Mouse (Mus musculus) kidney, adult 9 months (tissue): ENCODE results near the gene Tmub1.
A peak's percentile ranks its signal among the peaks of the same experiment; 100 is the strongest.

Experiments used
- DNase-seq: peaks from one replicate; pipeline ENCODE4 v3.0.0; 2022

The Tmub1 gene

DNA sequence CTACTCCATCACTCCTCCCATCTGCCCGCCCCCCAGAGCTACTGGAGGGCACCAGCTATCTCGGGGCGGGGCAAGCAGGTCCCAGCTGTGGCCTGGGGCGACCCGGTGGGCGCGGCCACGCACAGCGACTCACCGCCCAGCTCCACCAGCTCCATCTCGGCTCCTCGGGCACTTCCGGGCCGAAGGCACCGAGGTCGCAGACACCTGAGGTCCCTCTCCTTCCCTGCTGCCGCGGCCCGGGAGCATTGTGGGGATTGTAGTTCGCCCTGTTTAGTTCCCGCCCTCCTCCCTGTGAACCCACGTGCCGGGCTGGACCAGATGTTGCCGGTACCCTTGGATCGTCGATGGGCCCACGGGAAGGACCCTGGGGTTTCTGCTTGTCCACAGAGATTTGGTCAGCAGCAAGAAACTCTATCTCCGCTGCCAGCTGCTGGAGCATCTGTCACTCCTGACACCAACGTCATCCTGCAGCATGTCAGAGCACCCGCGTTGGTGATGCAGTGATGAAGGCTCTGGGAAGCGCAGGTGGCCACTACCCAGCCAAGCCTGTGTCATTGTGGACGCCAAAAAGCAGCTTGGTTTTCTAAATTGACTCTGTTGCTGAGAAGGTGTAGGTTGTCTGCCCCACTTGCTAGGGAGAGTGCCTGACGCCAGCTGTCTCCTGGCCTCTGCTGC, at the start of gene Tmub1:
Tmub1 (minus strand) TSS at position 231 of the 675 bp plus-strand sequence.
- peak; percentile 92 for DNase-seq

DNA sequence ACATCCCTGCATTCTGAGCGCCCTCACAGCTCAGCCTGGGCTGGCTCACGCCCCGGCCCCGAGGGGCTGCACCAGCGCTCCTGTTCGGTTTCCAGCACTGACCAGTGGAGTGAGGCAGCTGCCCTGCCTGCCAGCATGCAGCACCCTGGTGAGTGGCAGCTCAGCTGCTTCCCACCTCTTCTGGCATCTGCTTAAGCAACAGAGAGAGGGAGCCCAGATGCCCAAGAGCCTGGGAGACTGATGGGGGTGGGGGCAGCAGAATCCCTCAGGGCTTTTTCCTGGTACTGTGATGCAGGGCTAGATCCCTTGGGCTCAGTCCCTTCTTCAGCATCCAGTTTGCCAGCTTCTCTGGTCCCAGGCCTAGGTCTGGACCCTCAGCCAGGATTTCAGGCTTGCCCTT, 49.1 kb upstream of the Tmub1 start:
- no peak for DNase-seq

DNA sequence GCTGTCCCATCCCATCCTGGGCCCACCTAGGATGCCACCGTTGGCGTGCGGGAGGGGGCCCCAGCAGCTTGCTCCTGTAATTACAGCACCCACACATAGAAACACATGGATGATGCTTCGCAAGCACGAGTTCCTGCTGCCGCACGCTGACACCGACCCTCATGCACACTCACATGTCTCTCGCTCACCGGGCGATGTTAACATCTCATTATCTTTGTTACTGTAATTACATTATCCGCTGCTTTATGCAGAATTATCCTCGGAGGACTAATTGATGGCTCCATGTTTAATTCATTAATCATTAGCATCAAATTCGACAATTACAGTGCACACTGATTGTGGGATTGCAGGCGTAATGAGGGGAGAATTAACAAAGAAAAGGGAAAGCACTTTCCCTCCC, 47.4 kb upstream of the Tmub1 start:
- DNase-seq, result no peak

DNA sequence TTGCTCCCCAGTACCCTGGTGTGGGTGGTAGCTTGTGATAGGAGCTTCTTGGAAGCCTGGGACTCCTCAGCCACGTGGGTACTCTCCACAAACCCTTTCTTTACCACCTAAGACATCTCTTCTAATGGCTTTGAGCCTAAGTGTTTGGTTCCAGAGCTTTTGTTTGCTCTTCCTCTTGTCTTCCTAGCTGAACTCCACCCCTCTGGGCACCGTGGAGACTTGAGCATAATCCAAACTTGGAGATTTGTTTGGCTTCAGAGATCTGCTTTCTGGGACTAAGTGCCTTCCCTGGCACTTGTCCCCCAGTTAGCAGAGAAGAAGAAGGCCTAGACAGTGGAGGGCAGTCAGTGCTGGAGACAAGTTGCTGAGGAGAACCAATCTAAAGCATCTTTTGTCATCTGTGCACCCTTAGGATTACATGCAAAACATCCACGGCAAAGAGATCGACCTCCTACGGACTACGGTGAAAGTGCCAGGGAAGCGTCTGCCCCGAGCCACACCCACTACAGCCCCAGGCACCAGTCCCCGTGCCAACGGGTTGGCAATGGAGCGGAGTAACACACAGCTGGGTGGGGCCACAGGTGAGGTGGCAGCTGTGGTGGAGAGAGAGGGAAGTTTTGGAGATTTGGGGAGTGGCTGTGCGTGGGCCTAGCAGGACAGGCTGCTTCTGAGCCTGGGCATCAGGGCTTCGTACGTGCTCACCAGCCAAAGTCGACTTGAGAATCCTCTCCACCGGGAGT, 45.1 kb upstream of the Tmub1 start:
- no peak for DNase-seq

DNA sequence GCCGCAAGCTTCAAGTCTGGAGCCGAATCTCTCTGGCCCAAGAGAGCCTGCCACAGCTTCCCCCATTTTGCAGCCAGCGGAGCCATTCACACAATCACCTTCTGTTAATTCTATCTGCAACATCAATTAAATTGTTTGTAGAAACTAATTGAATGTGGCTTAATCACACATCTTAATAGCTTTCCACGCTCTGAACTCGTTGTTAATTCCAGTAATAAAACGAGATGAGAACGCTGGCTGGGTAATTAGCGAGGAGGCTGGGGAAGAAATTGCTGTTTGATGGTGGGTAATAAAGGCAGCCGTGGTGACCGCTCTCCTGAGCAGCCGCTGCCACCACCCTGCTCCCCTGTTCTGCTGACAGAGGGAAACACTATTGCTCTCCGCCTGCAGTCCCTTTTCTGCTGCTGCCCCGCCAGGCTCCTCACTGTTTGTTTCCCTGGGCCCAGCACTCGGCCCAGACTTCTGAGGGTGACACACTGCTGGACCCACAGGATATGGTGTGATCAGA, 42.8 kb upstream of the Tmub1 start:
- DNase-seq, result no peak

GRCm38 (mm10) chr5:24486738-24487137, 39.1 kb upstream of the Tmub1 start:
- no peak for DNase-seq

DNA sequence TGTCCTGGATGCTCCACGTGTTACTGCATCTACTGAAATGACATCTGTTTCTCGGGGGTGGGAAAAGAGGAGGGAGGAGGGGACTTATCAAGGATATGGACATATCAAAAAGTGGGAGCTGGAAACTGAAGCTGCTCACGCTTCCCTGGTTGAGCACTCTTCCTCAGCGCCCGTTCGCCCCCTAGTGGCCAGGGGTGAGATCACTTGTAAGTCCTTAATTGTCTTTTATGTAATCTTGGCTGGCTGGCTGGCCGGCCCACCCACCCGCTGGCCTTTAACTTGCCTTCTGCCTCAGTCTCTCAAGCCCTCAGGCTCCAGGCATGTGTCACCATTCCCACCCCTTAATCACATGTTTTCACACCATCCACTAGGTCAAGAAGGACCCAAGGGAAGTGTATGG, 38.4 kb upstream of the Tmub1 start:
- DNase-seq, result peak; percentile 92

- peak; percentile 45 for DNase-seq
These were observed 37.3 kb upstream of the Tmub1 start for GRCm38 (mm10) chr5:24484963-24485362.

GRCm38 (mm10) chr5:24483326-24483725, 35.7 kb upstream of the Tmub1 start:
- DNase-seq, result peak; percentile 91

- DNase-seq, result peak; percentile 89
These were observed 34.8 kb upstream of the Tmub1 start for GRCm38 (mm10) chr5:24482247-24483079.

- peak; percentile 88 for DNase-seq
These were observed 34.0 kb upstream of the Tmub1 start for GRCm38 (mm10) chr5:24481647-24482046.

- no peak for DNase-seq
These were observed 30.3 kb upstream of the Tmub1 start for GRCm38 (mm10) chr5:24477909-24478308.

- peak; percentile 64 for DNase-seq
These were observed 28.0 kb upstream of the Tmub1 start for GRCm38 (mm10) chr5:24475476-24476241.

DNA sequence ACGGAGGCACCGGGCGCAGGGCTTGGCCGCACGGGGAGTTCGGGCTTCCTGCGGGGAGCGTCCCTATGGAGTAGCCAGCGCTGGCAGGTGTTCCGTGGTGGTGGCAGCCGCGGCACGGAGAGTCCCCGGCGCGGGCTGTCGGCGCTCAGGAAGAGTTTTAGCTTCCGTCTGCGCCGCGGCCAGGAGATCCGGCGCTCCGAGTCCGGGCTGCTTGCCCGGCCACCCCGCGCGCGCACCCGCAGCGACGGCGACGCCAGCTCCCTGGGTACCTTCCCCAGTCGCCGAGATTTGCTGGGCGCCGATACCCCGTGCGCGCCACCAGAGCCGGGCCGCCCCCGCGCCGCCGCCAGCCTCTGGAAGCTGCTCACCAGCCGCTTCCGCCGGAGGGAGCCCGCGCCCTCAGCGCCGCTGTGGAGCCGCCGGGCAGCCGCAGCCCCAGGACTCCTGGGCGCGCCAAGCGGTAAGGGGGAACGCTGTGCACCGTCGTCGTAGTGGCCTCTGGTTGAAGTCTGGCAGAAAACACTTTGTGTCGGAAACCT, 27.1 kb upstream of the Tmub1 start:
- no peak for DNase-seq

GRCm38 (mm10) chr5:24474025-24474722, 26.5 kb upstream of the Tmub1 start:
- DNase-seq, result no peak

DNA sequence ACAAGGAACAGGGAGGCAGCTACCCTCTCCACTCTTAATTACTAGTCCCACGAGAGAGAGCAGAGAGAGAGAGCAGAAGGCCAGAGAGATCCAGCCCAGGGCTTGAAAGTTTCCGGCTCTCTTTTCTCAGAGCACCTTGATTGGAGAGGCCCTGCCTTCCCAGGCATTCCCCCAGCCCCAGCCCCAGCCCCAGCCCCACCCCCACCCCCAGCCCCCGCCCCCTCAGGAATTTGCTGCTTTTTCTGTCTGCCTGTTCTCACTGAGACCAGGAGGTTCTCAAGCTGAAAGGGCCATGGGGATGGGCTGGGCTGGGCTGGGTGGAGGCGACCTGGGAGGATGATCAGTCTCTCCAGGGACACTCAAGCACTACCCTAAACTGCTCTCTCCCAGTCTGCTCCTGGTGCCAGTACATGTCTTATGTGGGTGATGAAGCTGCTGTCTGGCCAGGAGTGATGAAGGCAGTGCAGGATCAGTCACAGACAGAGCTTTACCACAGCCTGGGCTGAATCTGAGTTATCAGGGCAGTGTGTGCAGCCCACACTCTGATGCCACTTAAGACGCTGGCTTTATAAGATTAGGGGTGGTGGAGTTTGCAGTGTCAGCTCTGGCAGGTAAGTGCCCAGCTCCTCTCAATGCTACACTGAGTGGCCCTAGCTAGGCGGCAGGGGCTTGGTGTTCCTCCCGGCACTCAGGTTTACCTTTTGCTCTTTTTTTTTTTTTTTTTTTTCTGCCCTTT, 25.4 kb upstream of the Tmub1 start:
- DNase-seq, result no peak

DNA sequence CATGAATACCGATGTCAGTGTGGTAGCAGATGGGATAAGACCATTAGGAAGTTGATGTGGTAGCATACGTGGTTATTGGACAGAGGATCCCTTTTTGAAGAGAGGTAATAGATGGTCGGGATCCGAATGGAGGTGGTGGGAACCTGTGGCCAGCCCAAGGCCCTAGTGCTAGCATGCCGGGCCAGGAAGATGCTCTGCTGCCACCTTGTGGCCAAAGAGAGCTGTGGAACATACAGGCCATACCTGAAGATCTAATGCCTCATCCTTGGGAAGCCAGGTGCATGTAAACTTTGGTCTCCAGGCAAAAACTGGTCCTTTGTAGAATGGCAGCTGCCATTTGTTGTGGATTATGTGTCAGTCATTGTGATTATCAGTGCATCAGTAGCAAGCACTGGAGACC, 22.9 kb upstream of the Tmub1 start:
- DNase-seq, result peak; percentile 82

GRCm38 (mm10) chr5:24466762-24467161, 19.1 kb upstream of the Tmub1 start:
- DNase-seq, result no peak

DNA sequence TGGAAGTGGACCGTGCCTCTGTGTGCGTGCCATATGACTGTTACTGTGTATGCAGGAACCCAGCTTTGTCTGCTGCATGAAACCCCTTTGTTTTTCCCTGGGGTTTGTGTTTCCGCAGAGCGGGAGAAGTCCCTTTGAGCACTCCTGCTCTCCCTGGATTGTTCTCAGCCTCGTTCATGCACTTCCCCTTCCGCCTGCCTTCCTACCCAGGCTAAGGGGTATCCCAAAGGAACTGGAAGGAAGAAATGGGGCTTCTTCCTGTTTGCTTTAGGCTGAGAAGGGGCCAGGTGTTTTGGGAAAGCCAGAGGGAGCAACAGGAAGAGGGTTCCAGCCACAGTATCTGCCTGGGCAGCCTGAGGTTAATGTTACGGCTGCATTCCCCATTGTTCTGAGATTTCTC, 8.0 kb upstream of the Tmub1 start:
- DNase-seq, result no peak

- DNase-seq, result no peak
These were observed 7.4 kb upstream of the Tmub1 start for GRCm38 (mm10) chr5:24455076-24455475.

DNA sequence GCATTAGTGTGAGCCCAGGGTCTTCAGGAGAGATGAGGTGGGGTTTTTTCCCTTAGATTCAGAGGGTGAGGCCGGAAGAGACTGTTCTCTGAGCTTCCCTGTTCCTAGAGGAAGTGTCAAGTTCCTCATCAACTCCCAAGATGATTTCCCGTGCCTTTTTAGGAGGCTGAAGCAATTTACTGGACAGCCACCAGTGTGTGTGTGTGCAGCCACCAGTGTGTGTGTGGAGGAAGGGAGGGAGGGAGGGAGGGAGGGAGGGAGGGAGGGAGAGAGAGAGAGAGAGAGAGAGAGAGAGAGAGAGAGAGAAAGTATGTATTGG, 6.3 kb upstream of the Tmub1 start:
- DNase-seq, result no peak
